Mouse (Mus musculus): ENCODE measurements around the gene Zfp809.

GRCm38 (mm10) chr9:22226846-22227245 lies 1.3 kb downstream of the Zfp809 start:
- TF ChIP-seq POLR2A (IDR thresholded peaks at IDR 0.05; ENCODE audit: borderline replicate concordance, low read depth, low read length) (no peak), CTCF (IDR thresholded peaks at IDR 0.05; ENCODE audit: low read depth, low read length) (no peak)
